Mouse (Mus musculus) heart, postnatal 0 days (tissue): ENCODE measurements around the gene Acss3. TPM values are rescaled to one million over a fixed set of nuclear protein-coding genes. Genes with fewer than 3 reads are reported as not detected.
A peak's percentile ranks its signal among the peaks of the same experiment; 100 is the strongest.

Source experiments
- ATAC-seq: fragments of 200-750 bp; cut with Nextera tagmentation; 2 replicates; pipeline ENCODE4 v1.8.0; 2017; ENCODE audit warnings: low read depth, moderate number of reproducible peaks, moderate library complexity; ENCODE audit not compliant: insufficient read depth
- DNase-seq: peaks from one replicate; pipeline ENCODE4 v3.0.0-alpha.2; 2016; ENCODE audit warnings: low spot score
- H3K27ac ChIP-seq: fragments of 300-500 bp; sonication (generic); 2 replicates; pipeline ENCODE4 v1.5.1; 2014; ENCODE audit warnings: low read depth, mild to moderate bottlenecking
- H3K27me3 ChIP-seq: fragments of 300-500 bp; sonication (generic); 2 replicates; pipeline ENCODE4 v1.6.1; 2014; ENCODE audit warnings: low read length, mixed read lengths; ENCODE audit not compliant: control insufficient read depth, insufficient read depth
- H3K36me3 ChIP-seq: fragments of 300-500 bp; sonication (generic); replicated peaks from 2 replicates; pipeline ENCODE4 v1.6.1; 2014; ENCODE audit warnings: low read length, mixed read lengths; ENCODE audit not compliant: control insufficient read depth, insufficient read depth
- H3K4me1 ChIP-seq: fragments of 300-500 bp; sonication (generic); 2 replicates; pipeline ENCODE4 v1.6.1; 2014; ENCODE audit warnings: antibody characterized with exemption; ENCODE audit not compliant: control insufficient read depth, insufficient read depth
- H3K4me2 ChIP-seq: fragments of 300-500 bp; sonication (generic); 2 replicates; pipeline ENCODE4 v1.6.1; 2014; ENCODE audit warnings: low read depth, mild to moderate bottlenecking, low read length, moderate library complexity
- H3K4me3 ChIP-seq: fragments of 300-500 bp; sonication (generic); 2 replicates; pipeline ENCODE4 v1.5.1; 2014; ENCODE audit warnings: low read depth, low read length
- H3K9ac ChIP-seq: fragments of 300-500 bp; sonication (generic); replicated peaks from 2 replicates; pipeline ENCODE4 v1.6.1; 2014; ENCODE audit warnings: low read depth, low read length, mixed read lengths
- H3K9me3 ChIP-seq: fragments of 300-500 bp; sonication (generic); replicated peaks from 2 replicates; pipeline ENCODE4 v1.6.1; 2016; ENCODE audit warnings: low read length; ENCODE audit not compliant: control insufficient read depth
- CTCF ChIP-seq: IDR thresholded peaks from 2 replicates; pipeline ENCODE4 v1.5.1; 2016; ENCODE audit warnings: antibody characterized with exemption, control low read depth, low read depth
- EP300 ChIP-seq: IDR thresholded peaks from 2 replicates; pipeline ENCODE4 v1.6.1; 2016; ENCODE audit warnings: antibody characterized with exemption, low read depth
- WGBS: fragments of 180-500 bp; shearing (Covaris S2); extraction: QIAGEN DNeasy Blood & Tissue Kit; methylation state at CpG from one replicate; pipeline ENCODE4 v1.1.7; 2014; 5-methylcytosine and 5-hydroxymethylcytosine counted together
- polyA plus RNA-seq: library from polyadenylated mRNA; unstranded; fragments of >200 nt; fragmentation: Nextera tagmentation; extraction: Ambion mirVana; gene quantifications from 2 replicates; pipeline ENCODE4 v1.2.1, GENCODE M21; 2015
- total RNA-seq: library from RNA; depleted of rRNA; stranded (reverse); fragments of >200 nt; gene quantifications from 2 replicates; pipeline ENCODE4 v1.2.3, GENCODE M21; 2014; ENCODE audit warnings: low replicate concordance

The Acss3 gene
- total and polyA plus RNA-seq, 2 experiments from 2014 or later, result 4.9 to 5.7 TPM

GRCm38 (mm10) chr10:107142910-107143309 is 19.4 kb upstream of the Acss3 start:
- WGBS, result 45% methylated on average over 1 of the region's 1 CpGs
- no peaks in the 10 kb centered on the region for H3K27me3 ChIP-seq
- H3K4me3 ChIP-seq, result no peak overlapping the region
- ATAC-seq, result no peak
- no peak overlapping the region for H3K4me2 ChIP-seq
- H3K4me1 ChIP-seq, result no peaks in the 10 kb centered on the region
- H3K36me3 ChIP-seq, result no peaks in the 10 kb centered on the region
- H3K27ac ChIP-seq, result no peak overlapping the region
- H3K9me3 ChIP-seq, result no peaks in the 10 kb centered on the region
- TF ChIP-seq CTCF, result no peak
- TF ChIP-seq EP300, result no peak
- H3K9ac ChIP-seq, result no peak overlapping the region
- DNase-seq, result no peak

GRCm38 (mm10) chr10:107122744-107123528 is 532 bp downstream of the Acss3 start:
- WGBS, result 6% methylated on average over 9 of the region's 9 CpGs
- no peak for DNase-seq

GRCm38 (mm10) chr10:107121301-107121700 is 2.2 kb downstream of the Acss3 start:
- peaks cover 6% of the 10 kb centered on the region; the same call in 1 of the 2 replicates for H3K4me1 ChIP-seq
- 97% methylated on average over 9 of the region's 9 CpGs for WGBS
- no peaks in the 10 kb centered on the region for H3K36me3 ChIP-seq
- DNase-seq (no peak), ATAC-seq (no peak)
- H3K4me3 ChIP-seq, result no peak overlapping the region
- no peak overlapping the region for H3K27ac ChIP-seq
- no peak overlapping the region for H3K9ac ChIP-seq
- no peaks in the 10 kb centered on the region for H3K27me3 ChIP-seq
- TF ChIP-seq CTCF (no peak), EP300 (no peak)
- H3K4me2 ChIP-seq, result no peak overlapping the region
- H3K9me3 ChIP-seq, result no peaks in the 10 kb centered on the region

More at GRCm38 (mm10) chr10:107122744-107123528, 532 bp downstream of the Acss3 start:
- H3K4me1 ChIP-seq, result 0 out of 2 replicates have a peak, but pooled peaks cover 5% of the 10 kb centered on the region
- TF ChIP-seq CTCF (no peak), EP300 (no peak)
- peak overlapping the region; percentile 71 for H3K4me3 ChIP-seq
- ATAC-seq, result no peak; the same call in 1 of the 2 replicates
- H3K9me3 ChIP-seq, result no peaks in the 10 kb centered on the region
- no peaks in the 10 kb centered on the region for H3K36me3 ChIP-seq
- peak overlapping the region; percentile 69 for H3K9ac ChIP-seq
- no peaks in the 10 kb centered on the region for H3K27me3 ChIP-seq
- H3K27ac ChIP-seq, result peak overlapping the region; percentile 72
- H3K4me2 ChIP-seq, result peak overlapping the region; percentile 73

GRCm38 (mm10) chr10:107119135-107119534 is 4.3 kb downstream of the Acss3 start:
- Histone ChIP-seq H3K27ac (no peak overlapping the region), H3K4me1 (peaks cover 10% of the 10 kb centered on the region; the same call in 1 of the 2 replicates), H3K9ac (no peak overlapping the region), H3K36me3 (no peaks in the 10 kb centered on the region), H3K27me3 (no peaks in the 10 kb centered on the region), H3K9me3 (no peaks in the 10 kb centered on the region), H3K4me3 (no peak overlapping the region), H3K4me2 (no peak overlapping the region)
- DNase-seq, result no peak
- TF ChIP-seq EP300, result no peak
- no peak for TF ChIP-seq CTCF
- ATAC-seq, result no peak
- WGBS, result 78% methylated on average over 2 of the region's 2 CpGs

GRCm38 (mm10) chr10:107116709-107117267 is 6.7 kb downstream of the Acss3 start:
- no peak overlapping the region for H3K9ac ChIP-seq
- H3K4me2 ChIP-seq, result no peak overlapping the region
- H3K9me3 ChIP-seq, result no peaks in the 10 kb centered on the region
- no peak for DNase-seq
- TF ChIP-seq EP300 (no peak), CTCF (no peak)
- H3K4me1 ChIP-seq, result peaks cover 5% of the 10 kb centered on the region; the same call in 1 of the 2 replicates
- no peaks in the 10 kb centered on the region for H3K36me3 ChIP-seq
- H3K27me3 ChIP-seq, result no peaks in the 10 kb centered on the region
- no peak for ATAC-seq
- no peak overlapping the region for H3K27ac ChIP-seq
- no peak overlapping the region for H3K4me3 ChIP-seq
- WGBS, result 42% methylated on average over 4 of the region's 4 CpGs
